Mouse (Mus musculus) hindbrain, embryonic 15.5 days (tissue): ENCODE data around the gene Timp2. TPM values are rescaled to one million over a fixed set of nuclear protein-coding genes. Genes with fewer than 3 reads are reported as not detected.
A peak's percentile ranks its signal among the peaks of the same experiment; 100 is the strongest.

Experiments used
- ATAC-seq: fragments of 200-750 bp; cut with Nextera tagmentation; 2 replicates; pipeline ENCODE4 v1.8.0; 2017; ENCODE audit warnings: low read depth, moderate number of reproducible peaks, moderate TSS enrichment; ENCODE audit not compliant: low FRiP score
- H3K27ac ChIP-seq: fragments of 300-500 bp; sonication (generic); replicated peaks from 2 replicates; pipeline ENCODE4 v1.5.1; 2015; ENCODE audit warnings: mild to moderate bottlenecking, inconsistent platforms
- H3K27me3 ChIP-seq: fragments of 300-500 bp; sonication (generic); 2 replicates; pipeline ENCODE4 v1.6.1; 2015; ENCODE audit warnings: control low read depth, inconsistent platforms
- H3K36me3 ChIP-seq: fragments of 300-500 bp; sonication (generic); 2 replicates; pipeline ENCODE4 v1.6.1; 2015; ENCODE audit warnings: control low read depth, inconsistent platforms
- H3K4me1 ChIP-seq: fragments of 300-500 bp; sonication (generic); replicated peaks from 2 replicates; pipeline ENCODE4 v1.6.1; 2015; ENCODE audit warnings: control low read depth, inconsistent platforms
- H3K4me2 ChIP-seq: fragments of 300-500 bp; sonication (generic); 2 replicates; pipeline ENCODE4 v1.6.1; 2015; ENCODE audit warnings: moderate library complexity, mild to moderate bottlenecking, inconsistent platforms
- H3K4me3 ChIP-seq: fragments of 300-500 bp; sonication (generic); 2 replicates; pipeline ENCODE4 v1.5.1; 2015; ENCODE audit warnings: mild to moderate bottlenecking, inconsistent platforms
- H3K9ac ChIP-seq: fragments of 300-500 bp; sonication (generic); 2 replicates; pipeline ENCODE4 v1.6.1; 2015; ENCODE audit warnings: inconsistent platforms
- H3K9me3 ChIP-seq: fragments of 300-500 bp; sonication (generic); 2 replicates; pipeline ENCODE4 v1.6.1; 2016; ENCODE audit warnings: control low read depth, inconsistent platforms
- WGBS: fragments of 180-500 bp; shearing (Covaris S2); methylation state at CpG from one replicate; pipeline ENCODE4 v1.1.7; 2015; 5-methylcytosine and 5-hydroxymethylcytosine counted together
- polyA plus RNA-seq: library from polyadenylated mRNA; unstranded; fragments of >200 nt; fragmentation: Nextera tagmentation; extraction: Ambion mirVana; gene quantifications from 2 replicates; pipeline ENCODE4 v1.2.1, GENCODE M21; 2015

The Timp2 gene
- polyA plus RNA-seq, 1 experiment from 2014 or later, result 91.2 TPM

GRCm38 (mm10) chr11:118253447-118254158 is 101.9 kb downstream of the Timp2 start:
- Histone ChIP-seq H3K27me3 (no peaks in the 10 kb centered on the region), H3K4me1 (peaks cover 22% of the 10 kb centered on the region), H3K9ac (no peak overlapping the region), H3K9me3 (no peaks in the 10 kb centered on the region), H3K4me2 (no peak overlapping the region), H3K27ac (peak overlapping the region; percentile 82), H3K4me3 (no peak overlapping the region), H3K36me3 (peaks cover 14% of the 10 kb centered on the region)
- 68% methylated on average over 7 of the region's 7 CpGs for WGBS
- ATAC-seq, result no peak; the same call in none of the 2 replicates

Other genes with a start within 250 kb of the Timp2 start
- gene Dnah17, start 225.1 kb downstream of the Timp2 start, polyA plus RNA-seq, result 0.18 and 0.23 TPM in 2 replicates
- gene Cyth1, start 107.1 kb downstream of the Timp2 start, polyA plus RNA-seq, result 24.9 and 25.8 TPM in 2 replicates
- 16.8 and 19.8 TPM in 2 replicates for gene Usp36, start 65.5 kb downstream of the Timp2 start, polyA plus RNA-seq
- 0.08 and 0.34 TPM in 2 replicates for gene Cep295nl, start 13.2 kb downstream of the Timp2 start, polyA plus RNA-seq
- gene Lgals3bp, start 46.4 kb upstream of the Timp2 start, polyA plus RNA-seq, result 5.9 and 8.3 TPM in 2 replicates
- 30.8 and 33.7 TPM in 2 replicates for gene Cant1, start 63.3 kb upstream of the Timp2 start, polyA plus RNA-seq
- gene C1qtnf1, start 72.5 kb upstream of the Timp2 start, polyA plus RNA-seq, result 5.1 and 5.3 TPM in 2 replicates
- gene Engase, start 121.1 kb upstream of the Timp2 start, polyA plus RNA-seq, result 6.8 and 7.7 TPM in 2 replicates